Mouse (Mus musculus): ENCODE results near the gene Lgals3. TPM values are rescaled to one million over a fixed set of nuclear protein-coding genes. Genes with fewer than 3 reads are reported as not detected.

The Lgals3 gene
- polyA plus RNA-seq, 1 experiment: 97.5 TPM

DNA sequence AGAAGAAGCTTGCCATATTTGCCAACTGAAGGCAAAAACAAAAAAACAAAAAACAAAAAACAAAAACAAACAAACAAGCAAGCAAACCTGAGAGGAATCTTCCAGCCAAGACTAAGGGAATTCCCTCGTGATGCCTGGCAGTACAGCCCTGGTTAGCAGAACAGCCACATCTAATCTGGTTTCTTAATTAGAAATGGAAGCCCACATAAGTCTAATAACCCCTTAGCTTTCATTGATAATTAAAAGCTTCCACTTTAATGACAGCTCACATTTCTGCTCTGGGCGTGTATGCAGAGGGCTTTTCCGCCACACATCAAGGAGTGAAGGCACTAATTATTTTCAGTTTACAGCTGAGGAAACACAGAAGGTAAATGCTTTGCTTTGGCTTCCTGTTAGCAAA, 32.3 kb upstream of the Lgals3 start:
- Histone ChIP-seq H3K27ac (ENCODE audit: insufficient read depth, low read length) (no peak overlapping the region), H3K27me3 (ENCODE audit: control insufficient read depth, insufficient read depth, low read length) (no peaks in the 10 kb centered on the region), H3K4me1 (ENCODE audit: control insufficient read depth, insufficient read depth, insufficient read length) (no peaks in the 10 kb centered on the region), H3K36me3 (ENCODE audit: control insufficient read depth, insufficient read depth, low read length) (no peaks in the 10 kb centered on the region), H3K4me3 (ENCODE audit: extremely low read depth, insufficient read depth, insufficient read length) (no peak overlapping the region)
- TF ChIP-seq POLR2A (IDR thresholded peaks at IDR 0.05; ENCODE audit: low read depth, low read length): no peak
- no peak for TF ChIP-seq CTCF (IDR thresholded peaks at IDR 0.05; ENCODE audit: extremely low read depth, insufficient read depth, insufficient read length, insufficient replicate concordance)
- no peak for DNase-seq (ENCODE audit: low read depth in 1 of 2, low spot score in 2 of 2)
- WGBS: 79% methylated on average over 3 of the region's 3 CpGs

- TF ChIP-seq POLR2A (IDR thresholded peaks at IDR 0.05; ENCODE audit: low read depth, low read length) (no peak), CTCF (IDR thresholded peaks at IDR 0.05; ENCODE audit: extremely low read depth, insufficient read depth, insufficient read length, insufficient replicate concordance) (no peak)
- H3K4me1 ChIP-seq (ENCODE audit: control insufficient read depth, insufficient read depth, insufficient read length): no peaks in the 10 kb centered on the region
- H3K27me3 ChIP-seq (ENCODE audit: control insufficient read depth, insufficient read depth, low read length): no peaks in the 10 kb centered on the region
- WGBS: 91% methylated on average over 10 of the region's 10 CpGs
- DNase-seq (ENCODE audit: low read depth in 1 of 2, low spot score in 2 of 2): no peak
- H3K36me3 ChIP-seq (ENCODE audit: control insufficient read depth, insufficient read depth, low read length): no peaks in the 10 kb centered on the region
- no peak overlapping the region for H3K27ac ChIP-seq (ENCODE audit: insufficient read depth, low read length)
- no peak overlapping the region for H3K4me3 ChIP-seq (ENCODE audit: extremely low read depth, insufficient read depth, insufficient read length)
Observed at GRCm38 (mm10) chr14:47340231-47340925, 27.2 kb upstream of the Lgals3 start.

DNA sequence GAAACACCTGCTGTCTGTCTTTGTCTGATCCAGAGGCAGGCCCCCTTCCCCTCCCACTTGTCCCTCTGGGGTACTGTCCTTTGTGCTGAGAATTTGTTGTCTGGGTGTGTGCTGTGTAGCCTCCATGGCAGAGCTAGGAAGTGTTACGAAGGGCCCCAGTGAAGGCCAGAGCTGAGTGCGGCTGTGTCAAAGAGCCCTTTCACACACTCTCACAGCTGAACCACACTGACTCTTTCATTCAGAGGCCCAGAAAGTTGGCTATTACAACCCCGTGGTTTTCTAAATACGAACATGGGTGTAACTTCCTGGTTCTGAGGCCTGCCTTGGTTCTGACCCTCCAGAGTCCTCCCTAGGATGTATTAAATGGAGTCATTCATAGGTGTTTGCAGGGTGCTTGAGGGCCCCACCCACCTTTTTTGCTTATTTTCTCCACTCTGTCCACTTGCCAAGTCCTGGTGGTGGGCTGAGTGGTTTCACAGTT, 25.7 kb upstream of the Lgals3 start:
- 65% methylated on average over 4 of the region's 4 CpGs for WGBS
- H3K27me3 ChIP-seq (ENCODE audit: control insufficient read depth, insufficient read depth, low read length): no peaks in the 10 kb centered on the region
- no peak overlapping the region for H3K4me3 ChIP-seq (ENCODE audit: extremely low read depth, insufficient read depth, insufficient read length)
- no peaks in the 10 kb centered on the region for H3K4me1 ChIP-seq (ENCODE audit: control insufficient read depth, insufficient read depth, insufficient read length)
- DNase-seq (ENCODE audit: low read depth in 1 of 2, low spot score in 2 of 2): no peak
- TF ChIP-seq CTCF (IDR thresholded peaks at IDR 0.05; ENCODE audit: extremely low read depth, insufficient read depth, insufficient read length, insufficient replicate concordance) (no peak), POLR2A (IDR thresholded peaks at IDR 0.05; ENCODE audit: low read depth, low read length) (no peak)
- H3K27ac ChIP-seq (ENCODE audit: insufficient read depth, low read length): no peak overlapping the region
- H3K36me3 ChIP-seq (ENCODE audit: control insufficient read depth, insufficient read depth, low read length): no peaks in the 10 kb centered on the region

- whole genome bisulfite sequencing: 79% methylated on average over 1 of the region's 1 CpGs
- Histone ChIP-seq H3K27me3 (ENCODE audit: control insufficient read depth, insufficient read depth, low read length) (no peaks in the 10 kb centered on the region), H3K4me3 (ENCODE audit: extremely low read depth, insufficient read depth, insufficient read length) (no peak overlapping the region), H3K4me1 (ENCODE audit: control insufficient read depth, insufficient read depth, insufficient read length) (no peaks in the 10 kb centered on the region), H3K36me3 (ENCODE audit: control insufficient read depth, insufficient read depth, low read length) (no peaks in the 10 kb centered on the region), H3K27ac (ENCODE audit: insufficient read depth, low read length) (no peak overlapping the region)
- TF ChIP-seq POLR2A (IDR thresholded peaks at IDR 0.05; ENCODE audit: low read depth, low read length) (no peak), CTCF (IDR thresholded peaks at IDR 0.05; ENCODE audit: extremely low read depth, insufficient read depth, insufficient read length, insufficient replicate concordance) (no peak)
- no peak for DNase-seq (ENCODE audit: low read depth in 1 of 2, low spot score in 2 of 2)
Observed at GRCm38 (mm10) chr14:47346715-47347114, 20.8 kb upstream of the Lgals3 start.

DNA sequence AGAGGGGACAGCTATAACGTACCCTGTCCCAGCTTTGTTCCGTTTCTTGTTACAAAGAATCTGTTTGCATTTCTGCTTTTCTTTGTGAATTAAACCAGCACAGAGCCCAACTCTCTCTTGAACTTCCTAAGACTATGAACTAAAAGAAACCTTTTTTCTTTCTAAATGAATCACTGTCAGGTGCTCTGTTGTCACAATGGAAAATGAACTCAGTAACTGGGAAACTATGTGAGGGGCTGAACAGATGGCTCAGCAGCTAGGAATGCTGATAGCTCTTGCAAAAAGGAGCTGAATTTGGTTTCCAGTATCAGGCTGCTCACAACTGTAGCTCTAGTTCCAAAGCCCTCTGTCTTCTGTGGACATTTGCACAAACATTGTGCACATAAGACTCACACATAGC, 16.6 kb upstream of the Lgals3 start:
- H3K27me3 ChIP-seq (ENCODE audit: control insufficient read depth, insufficient read depth, low read length): no peaks in the 10 kb centered on the region
- no peaks in the 10 kb centered on the region for H3K4me1 ChIP-seq (ENCODE audit: control insufficient read depth, insufficient read depth, insufficient read length)
- 82% methylated on average over 2 of the region's 2 CpGs for WGBS
- H3K4me3 ChIP-seq (ENCODE audit: extremely low read depth, insufficient read depth, insufficient read length): no peak overlapping the region
- H3K36me3 ChIP-seq (ENCODE audit: control insufficient read depth, insufficient read depth, low read length): no peaks in the 10 kb centered on the region
- no peak overlapping the region for H3K27ac ChIP-seq (ENCODE audit: insufficient read depth, low read length)
- DNase-seq (ENCODE audit: low read depth in 1 of 2, low spot score in 2 of 2): no peak
- TF ChIP-seq CTCF (IDR thresholded peaks at IDR 0.05; ENCODE audit: extremely low read depth, insufficient read depth, insufficient read length, insufficient replicate concordance) (no peak), POLR2A (IDR thresholded peaks at IDR 0.05; ENCODE audit: low read depth, low read length) (no peak)

- Histone ChIP-seq H3K4me3 (ENCODE audit: extremely low read depth, insufficient read depth, insufficient read length) (no peak overlapping the region), H3K27me3 (ENCODE audit: control insufficient read depth, insufficient read depth, low read length) (no peaks in the 10 kb centered on the region), H3K36me3 (ENCODE audit: control insufficient read depth, insufficient read depth, low read length) (no peaks in the 10 kb centered on the region), H3K27ac (ENCODE audit: insufficient read depth, low read length) (no peak overlapping the region), H3K4me1 (ENCODE audit: control insufficient read depth, insufficient read depth, insufficient read length) (no peaks in the 10 kb centered on the region)
- WGBS: 96% methylated on average over 10 of the region's 10 CpGs
- DNase-seq (ENCODE audit: low read depth in 1 of 2, low spot score in 2 of 2): no peak
- TF ChIP-seq POLR2A (IDR thresholded peaks at IDR 0.05; ENCODE audit: low read depth, low read length) (no peak), CTCF (IDR thresholded peaks at IDR 0.05; ENCODE audit: extremely low read depth, insufficient read depth, insufficient read length, insufficient replicate concordance) (no peak)
Observed at GRCm38 (mm10) chr14:47352272-47352671, 15.3 kb upstream of the Lgals3 start.

DNA sequence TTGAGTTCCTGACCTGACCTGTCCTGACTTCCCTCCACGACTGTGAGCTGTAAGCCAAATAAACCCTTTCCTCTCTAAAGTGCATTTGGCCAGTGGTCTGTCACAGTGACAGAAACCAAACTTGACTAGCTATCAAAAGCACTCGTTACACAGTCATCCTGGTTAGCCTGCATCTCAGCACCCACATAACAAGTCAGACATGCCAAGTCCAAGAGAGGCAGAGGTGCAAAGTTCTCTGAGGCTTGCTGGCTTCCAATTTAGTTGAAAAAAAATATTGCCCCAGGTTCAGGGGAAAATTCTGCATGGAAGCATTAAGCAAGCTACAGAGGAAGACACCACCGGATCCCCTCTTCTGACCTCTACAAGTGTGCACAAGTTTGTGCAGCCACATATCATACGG, 14.3 kb upstream of the Lgals3 start:
- Histone ChIP-seq H3K4me3 (ENCODE audit: extremely low read depth, insufficient read depth, insufficient read length) (no peak overlapping the region), H3K4me1 (ENCODE audit: control insufficient read depth, insufficient read depth, insufficient read length) (no peaks in the 10 kb centered on the region), H3K27ac (ENCODE audit: insufficient read depth, low read length) (no peak overlapping the region), H3K27me3 (ENCODE audit: control insufficient read depth, insufficient read depth, low read length) (no peaks in the 10 kb centered on the region), H3K36me3 (ENCODE audit: control insufficient read depth, insufficient read depth, low read length) (no peaks in the 10 kb centered on the region)
- TF ChIP-seq POLR2A (IDR thresholded peaks at IDR 0.05; ENCODE audit: low read depth, low read length): no peak
- TF ChIP-seq CTCF (IDR thresholded peaks at IDR 0.05; ENCODE audit: extremely low read depth, insufficient read depth, insufficient read length, insufficient replicate concordance): no peak
- WGBS: 77% methylated on average over 4 of the region's 4 CpGs
- no peak for DNase-seq (ENCODE audit: low read depth in 1 of 2, low spot score in 2 of 2)
